Mouse (Mus musculus): ENCODE measurements around the gene Lgi2.
A peak's percentile ranks its signal among the peaks of the same experiment; 100 is the strongest.

Lgi2 gene

DNA sequence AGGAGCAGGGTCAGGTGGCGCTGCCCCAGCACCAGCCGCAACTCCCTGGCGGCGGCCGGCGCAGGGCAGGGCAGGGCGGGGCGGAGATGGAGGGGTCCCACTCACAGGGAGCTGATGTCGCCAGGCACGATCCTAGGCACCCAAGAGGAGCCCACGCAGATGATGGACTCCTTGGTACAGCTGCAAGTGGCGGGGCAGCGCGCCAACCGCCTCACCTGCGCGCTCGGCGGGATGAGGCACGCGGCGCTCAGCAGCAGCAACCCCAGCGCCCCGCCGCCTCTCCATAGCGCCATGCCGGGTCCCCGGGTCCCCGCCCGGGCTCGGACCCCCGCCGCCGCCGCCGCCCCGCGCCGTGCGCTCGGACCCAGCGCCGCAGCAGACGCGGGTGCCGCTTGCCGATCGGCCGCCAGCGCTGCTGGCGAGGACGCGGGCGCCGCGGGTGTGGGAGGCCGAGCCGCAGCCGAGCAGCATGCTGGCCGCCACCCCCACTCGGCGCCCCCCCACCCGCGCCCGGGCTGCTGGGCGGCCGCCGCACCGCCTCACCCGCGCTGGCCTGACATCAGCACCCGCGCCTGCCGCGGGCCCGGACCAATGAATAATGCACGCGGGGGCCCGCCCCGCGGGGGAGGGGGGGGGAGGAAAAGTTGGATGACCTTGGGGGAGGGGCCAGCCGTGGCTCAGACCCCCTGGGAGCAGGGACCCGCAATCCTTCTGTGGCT, at the start of gene Lgi2:
Gene Lgi2, minus strand, starts transcription at position 650 of the 719 bp plus-strand sequence.
- DNase-seq, result peak; percentile 59

DNA sequence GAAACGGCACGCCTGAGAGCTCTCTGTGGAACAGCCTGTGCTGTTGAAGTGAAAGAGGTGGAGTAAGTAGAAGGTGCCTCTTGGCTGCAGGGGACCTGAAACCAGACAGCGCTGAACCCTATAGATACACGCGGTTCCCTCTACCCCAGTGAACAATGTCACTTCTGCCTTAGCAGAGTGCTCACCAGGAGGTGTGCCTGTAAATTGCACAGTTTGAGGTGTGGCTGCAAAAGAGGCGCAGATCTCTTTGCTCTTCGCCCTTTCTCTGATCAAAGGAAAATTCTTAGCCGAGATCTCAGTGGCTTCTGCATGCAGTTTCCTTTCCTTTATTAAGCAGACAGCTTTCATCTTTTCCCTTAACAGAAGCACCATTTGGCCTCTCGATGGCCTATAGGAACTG, 49.2 kb upstream of the Lgi2 start:
- DNase-seq, result no peak

DNA sequence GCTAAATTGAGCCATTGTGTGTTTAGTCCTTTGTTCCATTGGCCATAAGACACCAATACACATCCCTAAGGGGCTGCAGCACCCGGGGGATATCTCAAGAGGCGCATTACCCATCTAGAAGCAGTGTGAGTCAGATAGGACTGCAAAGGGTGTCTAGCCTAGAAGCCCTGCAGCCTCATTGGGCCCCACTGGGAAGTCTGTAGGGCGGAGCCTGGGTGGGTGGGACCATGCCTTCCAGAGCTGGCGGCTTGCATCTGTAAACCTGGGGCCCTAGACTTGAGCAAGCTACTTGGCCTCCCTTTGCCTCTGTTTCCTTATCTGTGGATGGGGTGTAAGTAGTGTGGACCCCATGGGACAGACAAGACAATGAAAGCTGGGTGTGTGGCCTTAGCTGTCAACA, 48.4 kb upstream of the Lgi2 start:
- DNase-seq, result no peak

DNA sequence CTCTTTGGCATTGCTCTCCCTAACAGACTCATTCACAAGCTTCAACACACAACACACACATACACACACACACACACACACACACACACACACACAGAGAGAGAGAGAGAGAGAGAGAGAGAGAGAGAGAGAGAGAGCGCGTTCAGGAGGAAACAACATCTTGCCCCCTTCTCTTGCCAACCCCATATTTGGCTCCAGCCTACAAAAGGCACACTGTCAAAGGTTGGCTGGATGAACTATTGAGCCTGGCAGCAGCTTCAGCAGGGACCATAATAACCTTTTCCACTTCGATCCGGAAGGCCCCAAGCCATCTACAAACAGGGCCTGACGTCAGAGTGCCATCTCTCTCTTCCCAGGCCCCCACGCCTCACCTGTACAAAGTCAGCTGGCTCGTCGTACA, 46.5 kb upstream of the Lgi2 start:
- no peak for DNase-seq

DNA sequence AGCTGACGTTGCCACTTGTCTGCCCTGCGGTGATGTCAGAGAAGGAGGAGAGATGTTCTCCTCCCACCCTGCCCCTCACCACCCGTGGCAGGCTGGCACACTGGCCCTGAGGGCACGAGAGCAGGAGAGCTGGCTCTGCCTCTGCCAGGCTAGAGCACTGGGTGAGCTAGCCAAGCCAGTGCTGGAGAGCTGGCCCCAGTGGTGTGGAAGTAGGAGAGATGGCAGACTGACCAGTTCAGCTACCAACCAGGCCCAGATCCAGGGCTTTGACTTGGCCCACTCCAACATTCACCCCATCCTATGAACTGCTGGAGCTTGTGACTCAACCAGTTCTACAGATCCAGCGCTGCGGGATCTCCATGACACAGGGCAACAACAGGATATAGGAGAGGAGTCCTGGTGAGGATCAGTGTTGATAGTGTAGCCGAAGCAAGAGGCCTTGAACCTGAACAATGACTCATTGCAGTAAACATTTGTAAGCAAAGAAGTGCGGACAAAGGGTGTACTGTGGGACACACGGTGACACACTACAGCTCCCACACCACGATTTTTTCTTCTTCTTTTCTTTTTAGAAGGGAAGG, 45.1 kb upstream of the Lgi2 start:
- DNase-seq, result no peak

DNA sequence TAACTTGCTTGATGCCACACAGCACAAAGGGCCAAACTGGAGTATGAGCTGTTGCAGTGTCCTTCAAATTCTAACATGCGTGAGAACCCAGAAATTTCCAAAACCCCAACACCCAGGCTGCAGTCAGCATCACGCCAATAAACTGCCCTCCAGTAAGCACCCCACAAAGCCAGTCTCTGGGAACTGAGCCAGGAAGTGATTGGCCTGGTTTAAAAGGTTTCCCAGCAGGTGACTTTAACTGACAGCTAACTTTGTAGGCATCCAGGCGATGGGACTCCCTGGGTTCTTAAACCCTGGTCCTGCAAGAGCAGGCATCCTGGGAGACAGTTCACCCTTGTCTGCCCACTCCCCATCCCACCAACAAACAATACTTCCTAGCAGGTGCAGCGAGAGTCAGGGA, 44.0 kb upstream of the Lgi2 start:
- no peak for DNase-seq

DNA sequence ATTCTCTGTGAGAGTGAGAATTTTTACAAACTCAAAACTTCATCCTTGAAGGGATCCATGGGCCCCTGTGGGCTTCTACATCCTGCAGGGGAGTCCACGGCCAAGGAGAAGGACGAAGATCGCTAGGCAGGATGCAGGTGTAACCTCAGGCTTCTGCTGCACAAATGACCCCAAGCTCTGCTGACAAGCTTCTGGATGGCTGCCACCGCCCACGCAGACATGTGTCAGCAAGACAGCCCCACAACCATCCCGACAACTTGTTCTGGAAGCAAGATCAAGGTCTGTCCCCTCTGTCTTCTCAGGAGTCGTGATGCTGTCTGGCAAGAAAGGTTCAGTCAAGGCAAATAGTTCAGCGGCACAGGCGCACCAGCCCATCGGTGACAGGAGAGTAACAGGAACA, 43.4 kb upstream of the Lgi2 start:
- no peak for DNase-seq

DNA sequence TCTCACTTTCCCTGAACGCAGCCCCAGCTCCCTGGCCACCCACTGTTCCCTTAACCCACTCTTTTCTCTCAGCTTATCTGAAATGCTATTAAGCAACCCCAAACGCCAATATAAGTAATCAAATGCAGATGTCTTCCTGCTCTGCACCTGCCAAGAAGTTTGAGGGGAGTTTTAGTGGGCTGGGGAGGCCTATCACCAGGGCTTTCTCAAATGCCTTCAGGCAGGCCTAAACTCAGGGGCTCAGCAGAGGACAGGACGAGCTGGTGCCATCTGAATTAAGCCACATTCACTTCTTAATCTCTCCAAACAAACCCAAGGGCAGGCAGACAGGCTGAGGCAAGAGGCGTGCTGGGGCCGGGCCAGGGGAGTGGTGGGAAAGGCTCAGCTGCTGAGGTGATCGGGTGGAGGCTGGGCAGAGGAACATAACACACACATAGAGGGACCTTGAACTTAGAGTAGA, 38.4 kb upstream of the Lgi2 start:
- DNase-seq, result no peak

DNA sequence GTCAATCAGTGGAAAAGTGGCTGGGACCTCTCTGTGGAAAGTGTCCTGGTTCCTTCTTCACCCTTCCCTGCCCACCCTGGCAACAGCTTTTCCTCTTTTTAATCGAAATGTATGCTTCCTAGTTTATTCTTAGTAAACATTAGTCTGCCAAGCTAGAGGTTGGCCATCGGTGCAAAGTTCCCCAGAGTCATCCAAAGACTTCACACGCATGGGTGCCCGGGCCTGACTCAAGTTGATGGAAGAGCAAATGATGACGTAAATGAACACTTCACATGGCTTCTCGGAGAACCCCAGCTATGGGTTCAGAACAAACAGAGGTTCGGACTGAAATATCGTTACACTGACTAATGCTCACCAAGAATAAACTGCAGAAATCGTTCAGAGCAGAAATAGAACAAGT, 24.4 kb upstream of the Lgi2 start:
- DNase-seq, result no peak

DNA sequence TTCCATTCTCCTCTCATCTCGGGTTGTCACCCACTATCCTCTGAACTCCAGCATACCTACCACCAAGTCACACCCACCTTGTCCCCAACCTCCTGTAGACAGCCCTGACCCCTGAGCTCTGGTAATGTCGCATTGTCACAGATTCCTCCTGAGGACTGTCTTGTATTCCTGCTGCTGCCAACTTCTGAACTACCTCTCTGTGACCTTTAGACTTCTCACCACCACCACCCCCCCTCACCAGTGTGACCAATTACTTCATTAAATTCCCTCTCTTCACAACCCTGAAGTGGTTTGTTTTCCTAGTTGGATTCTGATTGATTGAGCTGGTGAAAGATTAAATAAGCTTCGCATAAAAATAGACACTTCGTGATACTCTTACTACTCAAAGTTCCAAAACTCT, 22.4 kb upstream of the Lgi2 start:
- no peak for DNase-seq

DNA sequence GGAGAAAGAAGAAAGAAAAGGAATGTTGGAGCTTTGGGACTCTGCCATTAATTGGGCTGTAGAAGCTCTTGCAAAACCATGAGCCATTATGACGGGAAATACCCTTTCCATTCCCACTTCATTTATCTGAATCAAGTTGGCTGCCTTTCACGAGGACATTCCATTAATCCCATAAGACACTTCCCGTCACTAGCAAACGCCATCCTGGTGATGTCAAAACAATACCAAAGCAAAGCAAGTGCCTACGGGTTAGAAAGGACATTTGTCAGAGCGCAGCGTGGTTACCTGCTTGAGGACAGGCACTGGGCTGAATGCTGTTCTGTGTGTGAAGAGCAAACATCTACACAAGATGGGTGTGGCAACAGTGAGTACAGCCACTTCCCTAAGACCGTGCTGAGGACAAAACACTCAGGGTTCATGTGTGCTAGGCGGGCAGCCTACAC, 21.1 kb upstream of the Lgi2 start:
- DNase-seq, result no peak

DNA sequence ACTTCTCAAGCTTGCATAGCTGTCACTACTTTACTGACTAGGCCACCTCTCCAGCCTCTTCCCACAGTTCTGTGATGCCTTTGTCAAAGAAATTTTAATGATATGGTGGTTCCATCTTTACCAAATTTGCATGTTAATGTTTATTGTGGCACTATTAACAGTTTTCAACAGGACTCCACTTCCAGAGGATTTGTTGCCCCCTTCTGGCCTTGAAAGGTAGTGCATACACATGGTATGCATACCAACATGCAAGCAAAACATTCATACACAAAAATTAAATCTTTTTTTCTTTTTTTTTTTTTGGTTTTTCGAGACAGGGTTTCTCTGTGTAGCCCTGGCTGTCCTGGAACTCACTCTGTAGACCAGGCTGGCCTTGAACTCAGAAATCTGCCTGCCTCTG, 6.3 kb upstream of the Lgi2 start:
- DNase-seq, result no peak

DNA sequence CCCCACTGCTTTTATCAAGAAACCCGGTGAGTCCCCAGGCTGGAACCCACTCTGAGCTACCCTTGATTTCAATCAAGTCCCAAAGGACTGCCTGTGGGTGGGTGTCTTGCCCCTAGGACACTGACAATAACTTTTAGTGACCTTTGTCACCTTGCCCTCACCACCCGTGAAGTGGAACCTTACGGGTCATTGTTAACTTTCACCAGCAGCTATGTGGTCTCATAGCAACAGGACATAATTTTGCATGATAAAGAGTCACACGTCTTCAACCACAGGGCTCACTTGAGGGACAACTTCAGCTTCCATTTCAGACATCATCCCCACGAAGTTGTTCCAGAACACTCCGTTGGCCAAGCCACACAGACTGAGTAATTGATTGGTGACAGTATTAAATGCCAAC, 4.5 kb upstream of the Lgi2 start:
- no peak for DNase-seq

DNA sequence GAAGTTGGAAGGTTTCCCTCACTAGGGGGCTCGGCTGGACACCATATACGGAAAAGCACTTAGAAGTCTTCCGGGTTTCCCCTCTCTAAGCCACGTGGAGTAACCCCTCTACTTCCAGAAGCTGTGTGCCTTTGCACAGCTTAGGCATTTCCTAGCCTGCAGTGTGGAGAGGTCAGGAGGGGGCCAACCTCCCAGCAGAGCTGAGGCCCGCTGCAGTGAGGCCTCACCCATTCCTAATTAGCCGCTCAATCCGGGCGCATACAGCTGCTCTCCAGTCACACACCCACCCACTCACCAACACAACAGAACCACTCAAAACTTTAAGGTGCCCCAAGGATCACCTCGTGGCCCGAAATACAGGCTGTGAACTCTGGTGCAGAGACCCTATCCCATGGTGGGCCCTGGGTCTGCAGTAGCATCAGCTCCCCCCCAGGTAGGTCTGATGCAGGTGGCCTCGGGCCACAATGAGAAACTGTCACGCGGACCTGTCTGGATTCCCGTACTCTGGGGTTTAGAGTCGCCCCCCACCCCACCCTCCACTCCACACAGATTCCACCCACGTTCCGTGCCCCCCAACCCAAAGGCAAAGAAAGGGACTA, 949 bp downstream of the Lgi2 start:
- no peak for DNase-seq

DNA sequence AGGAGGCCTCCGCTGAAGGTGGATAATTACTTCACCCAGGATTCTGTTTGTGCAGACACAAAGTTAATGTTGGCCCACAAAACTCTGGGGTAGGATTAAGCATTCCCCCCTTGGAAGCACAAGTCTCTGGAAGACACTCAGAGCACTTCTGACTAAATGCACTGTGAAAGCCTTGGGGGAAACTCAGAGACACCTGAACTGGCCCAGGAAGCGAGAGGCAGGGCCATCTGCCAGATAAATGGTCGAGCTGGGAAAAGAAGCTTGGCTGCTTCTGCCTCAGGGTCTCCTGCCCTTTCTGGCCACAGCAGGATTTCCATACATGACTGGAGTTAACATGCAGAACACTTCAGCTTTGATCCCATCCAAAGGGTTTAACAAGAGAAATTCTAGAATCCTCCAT, 1.9 kb downstream of the Lgi2 start:
- DNase-seq, result no peak

DNA sequence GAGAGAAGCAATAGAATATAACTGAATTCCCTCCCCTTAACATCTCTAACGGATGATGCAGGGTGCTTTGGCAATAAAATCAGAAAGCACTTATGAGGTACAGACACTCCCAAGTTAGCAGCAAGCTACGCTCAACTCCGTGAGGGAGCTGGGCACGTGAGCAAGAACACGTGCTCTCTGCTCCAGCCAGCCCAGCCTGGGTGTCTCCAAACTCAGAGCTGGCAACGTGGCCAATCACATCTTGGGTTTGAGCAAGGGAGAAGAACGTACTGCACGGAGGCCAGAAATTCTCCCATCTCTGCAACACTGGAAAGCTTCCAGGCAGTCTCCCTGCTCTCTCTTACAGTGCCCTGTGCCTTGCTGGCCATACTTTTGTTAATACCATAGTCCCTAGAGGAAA, 6.0 kb downstream of the Lgi2 start:
- DNase-seq, result no peak

DNA sequence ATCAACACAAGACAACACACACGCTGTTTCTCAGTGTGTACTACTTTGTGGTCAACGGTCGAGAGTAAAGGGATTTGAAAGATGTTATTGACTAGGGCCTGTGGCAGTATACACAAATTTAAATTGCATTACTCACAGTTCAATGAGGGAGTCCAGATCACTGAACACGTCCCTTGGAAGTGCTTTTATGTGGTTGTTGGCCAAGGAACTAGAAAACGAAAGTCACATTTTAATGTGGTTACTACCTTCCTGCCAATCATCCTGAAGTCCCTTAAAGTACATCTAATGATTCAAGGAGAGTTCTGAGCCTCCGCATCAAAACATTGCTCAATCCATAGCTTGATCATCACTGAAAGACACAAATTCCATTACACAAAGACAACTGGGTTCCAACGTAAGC, 10.7 kb downstream of the Lgi2 start:
- DNase-seq, result no peak

DNA sequence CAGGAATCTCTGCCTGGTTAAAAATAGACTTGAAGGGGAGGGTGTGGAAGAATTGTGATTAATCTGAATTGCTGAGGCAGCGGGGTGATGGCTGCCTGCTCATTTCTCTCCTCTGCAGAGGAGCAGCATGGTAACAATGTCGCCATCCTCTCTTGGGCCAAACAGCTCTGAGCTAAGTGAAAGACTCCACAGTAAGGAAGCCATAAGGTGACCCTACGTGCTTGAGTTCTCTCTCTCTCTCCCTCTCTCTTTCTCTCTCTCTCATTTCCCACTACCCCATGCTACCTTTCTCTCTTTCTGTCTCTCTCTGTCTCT, 15.0 kb downstream of the Lgi2 start:
- DNase-seq, result no peak

DNA sequence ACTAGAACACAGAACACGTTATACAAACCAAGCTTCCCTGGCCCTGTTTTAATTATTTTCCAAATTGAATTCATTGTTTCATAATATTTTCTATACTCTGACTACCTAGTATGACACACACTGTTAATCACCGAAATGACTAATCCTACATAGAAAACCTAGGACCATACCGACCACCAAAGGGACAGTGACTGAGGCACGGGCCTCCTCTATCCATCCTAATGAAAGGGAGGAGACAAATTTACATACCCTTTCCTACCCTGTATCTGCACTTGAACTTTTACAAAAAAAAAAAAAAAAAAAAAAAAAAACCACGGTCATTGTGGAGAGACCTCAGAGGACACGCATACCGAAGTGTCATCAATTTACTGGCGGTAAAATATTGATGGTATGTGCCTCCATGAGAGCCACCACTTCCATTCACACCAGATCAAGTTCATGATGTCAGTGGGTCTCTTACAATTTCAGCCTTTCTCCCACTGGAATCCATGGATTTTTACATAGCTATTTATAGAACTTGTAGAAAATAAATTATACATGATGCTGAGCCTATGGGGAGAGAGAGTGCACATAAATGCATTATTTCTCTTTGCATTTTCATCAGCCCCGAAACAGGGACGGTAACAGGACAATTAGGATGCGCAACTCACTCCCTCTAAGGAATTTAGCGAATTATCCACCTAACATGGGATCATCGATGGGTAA, 15.5 kb downstream of the Lgi2 start:
- no peak for DNase-seq

DNA sequence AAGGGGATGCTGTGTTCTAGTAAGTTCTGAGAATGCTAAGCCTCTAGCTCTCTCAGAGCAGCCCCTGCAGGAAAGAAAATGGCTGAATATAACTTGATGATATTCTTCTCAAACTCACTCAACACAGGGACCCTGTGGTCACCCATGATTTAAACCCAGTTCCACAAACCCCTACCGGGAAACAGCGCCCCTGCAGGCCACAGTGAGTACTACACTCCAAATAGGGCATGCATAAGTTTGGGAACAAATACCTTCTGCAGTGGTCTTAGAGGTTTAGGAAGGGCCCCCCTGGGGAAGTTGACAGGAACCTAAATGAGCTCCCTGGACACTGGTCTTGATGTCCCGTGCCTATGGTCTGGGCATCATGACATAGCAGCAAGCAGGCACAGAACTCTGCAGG, 19.3 kb downstream of the Lgi2 start:
- DNase-seq, result no peak

DNA sequence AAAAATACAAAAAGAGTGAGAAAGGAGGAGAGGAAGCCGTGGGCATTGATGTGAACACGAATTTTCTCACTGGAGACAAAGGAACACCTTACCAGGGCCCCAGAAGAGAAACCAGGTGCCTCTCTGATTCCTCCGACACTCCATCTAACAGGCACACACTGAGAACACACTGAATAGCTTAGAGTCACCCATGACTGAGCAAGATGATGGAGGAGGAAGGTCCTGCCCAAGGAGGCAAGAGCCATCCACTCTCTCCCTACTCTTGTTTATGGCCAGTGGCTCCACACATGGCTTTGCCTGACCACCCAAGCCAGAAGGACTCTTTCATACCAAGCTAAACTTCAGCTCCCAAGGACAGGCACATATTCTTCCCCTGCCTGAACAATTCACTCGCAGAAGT, 22.5 kb downstream of the Lgi2 start:
- DNase-seq, result no peak

DNA sequence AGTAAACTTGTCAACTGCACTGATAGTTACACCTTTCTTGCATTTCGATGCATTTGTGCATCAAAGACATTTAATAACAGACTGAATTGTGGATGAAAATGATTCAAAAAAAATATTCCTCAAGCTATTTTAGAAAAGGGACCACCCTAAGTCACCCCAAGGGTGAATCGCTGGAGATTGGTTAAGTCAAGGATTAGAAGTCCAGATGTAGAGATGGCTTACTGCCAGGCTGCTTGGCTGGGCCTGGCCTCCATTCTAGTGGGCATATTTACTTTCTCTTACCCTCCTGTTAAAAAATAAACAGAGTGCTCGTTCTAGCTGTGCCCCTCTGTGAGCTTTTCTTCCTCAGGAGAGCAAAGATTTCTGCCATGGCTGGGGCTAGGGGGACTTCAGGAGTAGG, 26.1 kb downstream of the Lgi2 start:
- no peak for DNase-seq

DNA sequence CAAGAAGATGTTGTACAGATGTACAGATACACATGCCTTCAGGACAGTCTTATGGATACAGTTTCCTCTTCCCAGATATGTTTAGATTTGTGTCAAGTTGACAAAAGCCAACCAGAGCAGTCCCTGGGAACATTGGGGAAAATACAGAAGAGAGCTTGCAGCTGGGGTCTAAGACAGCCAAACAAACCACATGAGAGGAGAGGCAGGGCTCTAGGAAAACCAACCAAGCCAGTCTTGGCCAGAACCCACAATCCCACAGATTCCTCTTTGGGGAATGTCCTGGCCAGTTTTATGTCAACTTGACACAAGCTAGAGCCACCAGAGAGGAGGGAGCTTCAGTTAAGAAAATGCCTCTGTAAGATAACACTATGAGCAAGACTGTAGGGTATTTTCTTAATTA, 26.8 kb downstream of the Lgi2 start:
- DNase-seq, result no peak

DNA sequence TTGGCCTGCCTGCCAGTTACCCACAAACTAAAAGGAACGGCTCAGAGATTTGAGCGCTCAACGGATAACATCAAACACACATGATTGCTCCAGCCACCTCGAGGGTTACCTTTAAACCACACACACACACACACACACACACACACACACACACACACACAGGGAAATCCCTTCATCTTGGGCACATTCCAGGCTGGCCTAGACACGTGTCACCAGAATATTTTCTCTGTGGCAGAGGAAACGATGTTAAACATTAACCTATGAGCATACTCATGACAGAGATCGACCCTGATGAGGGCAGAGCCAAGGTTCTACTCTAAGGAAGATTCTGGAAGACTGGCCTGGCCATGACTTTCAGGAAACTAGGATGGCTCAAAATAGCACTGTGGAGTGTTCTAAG, 29.2 kb downstream of the Lgi2 start:
- no peak for DNase-seq

Data from right cerebral cortex, postnatal 25 days (tissue).